ENCODE assay signal across 9 mouse cellular contexts in the genomic region with DNA sequence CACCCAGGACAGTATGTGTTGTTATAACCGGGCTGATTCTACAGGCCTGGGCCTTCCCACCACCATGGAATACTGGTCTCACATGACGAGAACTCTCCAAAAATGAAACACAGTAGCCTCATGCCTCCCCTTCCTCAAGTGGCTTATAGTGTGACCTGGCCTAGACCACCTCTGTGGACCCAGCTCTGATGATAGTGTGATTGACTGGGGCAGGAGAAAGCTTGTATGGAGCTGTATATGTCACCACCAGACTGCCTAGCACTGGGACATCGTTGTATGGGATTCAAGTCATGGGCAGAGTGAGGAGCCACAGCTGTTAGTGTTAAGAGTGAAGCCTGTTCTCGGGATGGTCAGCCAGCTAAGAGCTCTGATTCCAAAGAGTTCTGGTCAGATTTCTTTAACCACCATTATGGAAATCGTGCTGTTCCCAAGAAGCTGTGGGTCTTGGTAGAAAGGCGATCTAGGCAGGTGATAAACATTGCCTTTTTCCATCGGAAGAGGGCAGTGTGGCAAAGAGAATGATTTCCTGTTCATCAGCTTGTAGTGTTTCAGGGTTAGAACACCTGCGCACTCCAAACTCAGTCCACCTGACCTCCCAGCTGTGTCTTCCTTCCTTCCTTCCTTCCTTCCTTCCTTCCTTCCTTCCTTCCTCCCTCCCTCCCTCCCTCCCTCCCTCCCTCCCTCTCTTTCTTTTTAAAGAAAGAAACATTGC. TPM values are rescaled to one million over a fixed set of nuclear protein-coding genes. Genes with fewer than 3 reads are reported as not detected.
DNase-seq lines count a peak whose midpoint lies in the region; ATAC-seq and TF ChIP-seq lines count a peak whose summit lies in the region.
"Had no signal": no experiment of that assay in that cellular context is flagged by ENCODE, and none has a peak within 500 bp of the region (broad histone marks: within the 10 kb centered on the region; RNA-seq: fewer than 3 reads in every experiment).

No protein-coding gene starts in this region.

- no peaks in the 10 kb centered on the region for H3K4me1 ChIP-seq in kidney, adult 2 months (ENCODE audit: control insufficient read depth, insufficient read depth, low read length)
- peaks cover 9% of the 10 kb centered on the region; the same call in 1 of the 2 replicates for H3K4me1 ChIP-seq in kidney, embryonic 15.5 days

- peak; percentile 60 for TF ChIP-seq CTCF in kidney, adult 2 months (conservative IDR thresholded peaks at IDR 0.05; ENCODE audit: insufficient read depth, insufficient read length, low read depth, low read length)

- H3K27ac ChIP-seq in kidney, adult 2 months (ENCODE audit: insufficient read depth, low read depth, low read length) = no peak overlapping the region
- H3K27ac ChIP-seq in kidney, embryonic 15.5 days = no peak overlapping the region

- no peak overlapping the region for H3K4me3 ChIP-seq in kidney, adult 2 months (ENCODE audit: insufficient read depth, low read depth, low read length)
- no peak overlapping the region for H3K4me3 ChIP-seq in kidney, embryonic 15.5 days (replicated peaks)
- H3K4me3 ChIP-seq: megakaryocyte, embryonic 14.5 days had no signal

- ATAC-seq in kidney, embryonic 15.5 days (replicated peaks; ENCODE audit: low FRiP score) = no peak
- peak; percentile 74 for ATAC-seq in CD4-positive, CD25-positive, alpha-beta regulatory T cell, adult 4 months
- no peak for ATAC-seq in monocyte, adult 5-6 weeks (replicated peaks; ENCODE audit: insufficient number of reproducible peaks, low FRiP score, low TSS enrichment, poor library complexity, severe bottlenecking)

- H3K27me3 ChIP-seq in kidney, adult 2 months (replicated peaks; ENCODE audit: control insufficient read depth, insufficient read depth, low read length) = no peaks in the 10 kb centered on the region
- H3K27me3 ChIP-seq in kidney, embryonic 15.5 days = no peaks in the 10 kb centered on the region

- DNase-seq in kidney, adult 2 months = peak; percentile 47
- peak; percentile 69 for DNase-seq in ZHBTc4 (ENCODE audit: low read depth, low spot score)
- peak; percentile 32 for DNase-seq in forelimb bud, embryonic 11.5 days (ENCODE audit: low read depth, low spot score)
- DNase-seq in naive thymus-derived CD4-positive, alpha-beta T cell, adult 2 months (ENCODE audit: low read depth) = peak; percentile 81
- no peak for DNase-seq in gastrocnemius, postnatal 10 days

- H3K36me3 ChIP-seq in kidney, adult 2 months (ENCODE audit: control insufficient read depth, insufficient read depth, low read length) = no peaks in the 10 kb centered on the region
- H3K36me3 ChIP-seq in kidney, embryonic 15.5 days = no peaks in the 10 kb centered on the region

- no peak overlapping the region for H3K4me2 ChIP-seq in kidney, embryonic 15.5 days

- H3K9ac ChIP-seq in kidney, embryonic 15.5 days = no peak overlapping the region

- TF ChIP-seq POLR2A in kidney, adult 2 months (IDR thresholded peaks at IDR 0.05; ENCODE audit: low read depth, low read length) = no peak

- no peaks in the 10 kb centered on the region for H3K9me3 ChIP-seq in kidney, embryonic 15.5 days (replicated peaks)

- 47% methylated on average over 8 of the region's 8 CpGs for WGBS in kidney, adult 2 months
- 50% methylated on average over 8 of the region's 8 CpGs for WGBS in kidney, embryonic 15.5 days

RNA-seq across cellular contexts. Expression of a gene that starts 7.5 kb away (rescaled TPM):
- 16.2 and 24.9 TPM in 2 replicates for polyA plus RNA-seq in kidney, adult 2 months (2012; rRNA removed)
- 0.72 and 1.6 TPM in 2 replicates for polyA plus RNA-seq in kidney, embryonic 15.5 days (2015; fragmentation: Nextera tagmentation; extraction: Ambion mirVana)
- not detected for polyA plus RNA-seq in CD4-positive, CD25-positive, alpha-beta regulatory T cell, adult 4 months (2017; shearing (Covaris generic))
- not detected in 3 replicates for total RNA-seq in monocyte, adult 5-6 weeks (2017)
- 100 to 1,000 TPM in 1 of 2 experiments, 10 to 100 TPM in 1; 92.5 to 112 TPM for total RNA-seq in gastrocnemius, postnatal 10 days (2021)

RNA-seq across cellular contexts. Expression of a gene that starts 45.3 kb away (rescaled TPM):
- 34.9 and 44.3 TPM in 2 replicates for polyA plus RNA-seq in kidney, adult 2 months (2012; rRNA removed)
- 125 and 133 TPM in 2 replicates for polyA plus RNA-seq in kidney, embryonic 15.5 days (2015; fragmentation: Nextera tagmentation; extraction: Ambion mirVana)
- polyA plus RNA-seq in CD4-positive, CD25-positive, alpha-beta regulatory T cell, adult 4 months (2017; shearing (Covaris generic)) = 100 to 1,000 TPM; 105 to 108 TPM
- total RNA-seq in monocyte, adult 5-6 weeks (2017) = 36.2 to 49.5 TPM (median 42.3 TPM) in 3 replicates
- total RNA-seq in gastrocnemius, postnatal 10 days (2021) = 10 to 100 TPM; 18.7 to 24.0 TPM

RNA-seq across cellular contexts. Expression of a gene that starts 45.3 kb away (rescaled TPM):
- 97.4 and 141 TPM in 2 replicates for polyA plus RNA-seq in kidney, adult 2 months (2012; rRNA removed)
- 73.2 and 75.9 TPM in 2 replicates for polyA plus RNA-seq in kidney, embryonic 15.5 days (2015; fragmentation: Nextera tagmentation; extraction: Ambion mirVana)
- 10 to 100 TPM; 11.5 to 13.1 TPM for polyA plus RNA-seq in CD4-positive, CD25-positive, alpha-beta regulatory T cell, adult 4 months (2017; shearing (Covaris generic))
- total RNA-seq in monocyte, adult 5-6 weeks (2017) = 24.3 to 35.1 TPM (median 30.6 TPM) in 3 replicates
- 10 to 100 TPM; 43.3 to 46.9 TPM for total RNA-seq in gastrocnemius, postnatal 10 days (2021)

RNA-seq across cellular contexts. Expression of a gene that starts 57.6 kb away (rescaled TPM):
- 17.9 and 22.4 TPM in 2 replicates for polyA plus RNA-seq in kidney, adult 2 months (2012; rRNA removed)
- polyA plus RNA-seq in kidney, embryonic 15.5 days (2015; fragmentation: Nextera tagmentation; extraction: Ambion mirVana) = 7.5 and 7.7 TPM in 2 replicates
- polyA plus RNA-seq in CD4-positive, CD25-positive, alpha-beta regulatory T cell, adult 4 months (2017; shearing (Covaris generic)) = 1 to 10 TPM; 3.1 to 4.6 TPM
- not detected in 3 replicates for total RNA-seq in monocyte, adult 5-6 weeks (2017)
- not detected for total RNA-seq in gastrocnemius, postnatal 10 days (2021)
